Mouse (Mus musculus) right cerebral cortex, postnatal 10 days (tissue): ENCODE measurements around the gene Fry.

Source experiments
- DNase-seq, 2 experiments: peaks; one replicate each; pipeline ENCODE4 v3.0.0; 2021; ENCODE audit warnings: low spot score in 2 of 2

Gene Fry

DNA sequence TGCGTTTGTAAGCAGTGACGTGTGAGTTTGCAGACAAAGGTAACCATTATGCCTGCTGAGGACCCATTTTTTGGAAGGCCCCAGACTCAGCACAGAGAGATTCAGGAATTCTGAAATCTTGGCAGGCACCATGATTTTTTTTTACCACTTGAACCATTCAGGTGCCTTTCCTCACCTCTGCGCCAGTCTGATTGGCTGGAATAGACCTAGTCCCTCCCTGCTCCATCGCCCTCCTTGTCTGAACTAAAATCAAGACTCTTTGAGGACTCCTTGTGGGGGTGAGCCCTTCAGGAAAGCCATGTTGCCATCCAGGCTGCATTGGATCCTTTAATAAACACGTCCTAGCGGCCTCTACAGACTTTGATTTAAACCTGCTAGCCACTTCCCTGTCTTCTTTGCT, 103.4 kb downstream of the Fry start:
- no peak for DNase-seq

DNA sequence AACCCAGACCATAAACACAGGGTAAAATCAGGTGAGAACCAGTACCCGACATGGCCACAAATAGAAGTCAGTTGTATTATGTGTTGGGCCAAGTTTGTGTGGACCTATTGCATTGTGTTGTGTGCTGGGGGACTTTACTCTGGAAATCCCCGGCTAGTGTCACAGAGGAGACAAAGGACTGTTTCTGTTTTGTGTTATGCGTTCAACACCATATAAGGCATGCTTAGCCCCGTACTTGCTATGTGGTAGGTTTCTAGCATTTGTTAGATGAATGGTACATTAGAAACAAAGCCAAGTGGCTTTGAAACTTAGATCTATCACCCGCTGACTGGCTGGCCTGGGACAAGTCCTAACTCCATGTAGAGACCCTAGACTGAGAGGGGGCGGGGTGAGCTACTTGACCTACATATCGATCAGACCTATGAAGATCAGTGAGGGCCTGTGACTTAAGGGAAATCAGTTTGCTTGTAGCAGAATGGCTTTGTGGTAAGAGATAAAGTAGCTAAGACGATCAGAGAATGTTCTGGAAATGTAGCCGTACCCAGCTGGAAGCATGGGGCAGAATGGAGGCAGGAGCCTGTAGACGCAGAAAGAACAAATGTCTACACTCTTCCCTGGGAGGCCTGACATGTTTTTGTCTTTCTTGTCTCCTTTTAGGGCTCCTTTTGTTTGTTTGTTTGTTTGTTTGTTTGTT, 105.2 kb downstream of the Fry start:
- no peak for DNase-seq

DNA sequence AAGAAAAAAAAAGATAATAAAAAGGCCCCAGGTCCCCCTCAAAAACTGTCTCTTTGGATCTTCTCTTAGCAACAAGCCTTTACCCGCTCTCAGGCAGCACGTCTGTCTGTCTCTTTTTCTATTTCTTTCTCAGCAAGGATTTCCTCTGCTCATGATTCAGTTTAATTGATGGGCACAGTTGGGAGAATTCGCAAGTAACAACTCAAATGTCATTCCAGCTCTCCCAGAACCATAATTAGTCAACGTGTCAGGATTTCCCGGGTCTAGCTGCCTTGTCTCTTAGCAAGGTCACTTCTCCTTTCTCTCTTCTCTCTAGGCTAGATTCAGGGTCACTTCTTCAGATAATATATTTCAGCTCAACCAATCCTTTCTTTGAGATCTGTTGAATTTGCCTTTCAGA, 110.6 kb downstream of the Fry start:
- DNase-seq, result no peak

GRCm38 (mm10) chr5:150229776-150230175, 111.3 kb downstream of the Fry start:
- no peak for DNase-seq

GRCm38 (mm10) chr5:150232159-150233150, 114.0 kb downstream of the Fry start:
- no peak for DNase-seq

GRCm38 (mm10) chr5:150233154-150233886, 114.9 kb downstream of the Fry start:
- peak; percentile 83 for DNase-seq

DNA sequence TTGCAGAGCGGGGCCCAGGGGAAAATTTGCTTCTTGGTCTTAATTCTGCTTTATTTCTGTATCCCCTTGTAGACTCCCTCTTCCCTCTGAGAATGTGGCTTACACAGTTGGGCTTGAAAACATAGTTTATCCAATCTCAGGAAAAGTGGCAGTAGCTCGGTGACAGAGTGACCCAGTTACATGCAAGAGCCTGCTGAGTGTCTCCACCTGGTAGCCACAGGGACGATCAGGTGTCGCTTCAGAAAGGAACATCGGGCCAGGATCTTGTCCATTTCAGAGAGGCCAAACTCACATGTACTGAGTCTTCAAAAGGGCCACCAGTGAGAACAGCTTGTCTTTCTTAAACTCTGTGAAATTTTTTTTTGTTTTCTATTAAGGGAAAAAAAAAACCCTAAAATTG, 117.5 kb downstream of the Fry start:
- no peak for DNase-seq

DNA sequence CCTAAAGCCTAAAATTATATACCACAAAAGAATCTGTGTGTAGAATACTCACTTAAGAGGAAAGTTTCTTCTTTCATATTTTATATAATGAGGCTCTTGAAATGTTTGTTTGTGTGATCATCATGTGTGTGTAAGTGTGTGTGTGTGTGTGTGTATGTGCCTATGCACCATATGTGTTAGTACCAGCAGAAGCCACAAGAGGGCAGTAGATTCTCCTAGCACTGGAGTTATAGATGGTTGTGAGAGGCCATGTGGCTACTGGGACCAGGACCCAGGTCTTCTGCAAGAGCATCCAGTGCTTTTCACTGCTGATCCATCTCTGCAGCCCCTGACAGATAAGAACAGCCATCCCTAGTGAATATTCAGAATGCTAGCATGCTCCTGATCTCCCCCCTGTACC, 118.2 kb downstream of the Fry start:
- DNase-seq, result no peak

DNA sequence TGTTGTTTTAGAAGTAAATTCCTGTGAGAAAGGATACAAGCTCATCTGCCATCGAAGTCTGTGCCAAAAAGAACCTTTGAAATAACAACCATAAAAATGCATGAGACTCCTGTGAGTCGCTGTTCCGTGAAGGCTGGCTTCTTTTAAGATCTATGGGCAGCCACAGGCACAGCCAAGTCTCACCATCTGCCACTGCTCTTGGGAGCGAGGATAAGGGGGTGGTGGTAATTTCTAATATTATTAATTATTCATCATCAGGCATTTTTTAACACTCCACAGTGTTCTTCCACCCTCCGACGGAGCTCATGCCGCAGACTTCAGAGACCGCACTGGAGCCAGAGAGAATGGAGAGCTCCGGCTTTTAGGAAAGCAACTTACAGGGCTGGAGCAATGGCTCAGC, 123.2 kb downstream of the Fry start:
- DNase-seq, result no peak

GRCm38 (mm10) chr5:150246737-150247136, 128.3 kb downstream of the Fry start:
- no peak for DNase-seq

- no peak for DNase-seq
Observed at GRCm38 (mm10) chr5:150257764-150258163, 139.3 kb downstream of the Fry start.

DNA sequence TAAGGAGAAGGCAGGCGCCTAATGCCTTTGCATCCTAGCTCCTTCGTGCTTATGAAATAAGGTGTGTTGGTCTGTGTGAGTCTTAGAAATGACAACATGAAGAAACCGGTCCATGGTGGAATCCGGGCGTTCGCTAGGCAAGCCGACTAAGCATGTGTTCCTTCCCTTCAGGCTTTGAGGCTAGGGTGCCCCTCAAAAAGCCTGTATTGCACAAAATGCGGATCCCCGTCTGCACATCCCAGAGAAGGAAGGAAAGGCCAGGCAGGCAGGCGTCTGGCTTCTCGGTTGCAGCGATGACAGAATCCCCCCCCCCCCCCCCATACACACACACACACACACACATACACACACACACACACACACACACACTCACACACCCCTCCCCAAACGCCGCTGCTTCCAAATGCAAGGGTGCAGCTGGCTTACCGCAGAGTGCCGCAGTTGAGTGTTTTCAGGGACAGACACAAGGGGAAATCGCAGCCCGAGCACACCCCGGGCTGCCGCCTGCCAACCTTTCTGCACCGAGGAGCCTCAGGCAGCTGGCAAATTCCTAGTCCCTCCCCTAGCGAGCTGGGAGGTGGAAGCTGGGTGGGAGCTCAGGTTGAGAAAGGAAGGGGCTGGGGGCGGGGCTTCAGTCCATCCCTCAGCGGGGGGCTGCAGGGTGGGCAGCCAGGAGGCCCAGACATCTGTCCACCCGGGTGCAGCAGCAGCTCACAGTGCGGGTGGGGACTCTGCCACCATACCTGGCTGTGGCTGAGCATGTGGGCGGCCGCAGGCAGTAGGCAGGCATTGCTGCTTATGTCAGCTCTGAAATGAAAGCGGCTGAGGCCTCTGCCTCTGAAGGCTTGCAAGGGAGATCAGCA, 141.0 kb downstream of the Fry start:
- peak; percentile 87 to 90 for DNase-seq

- no peak for DNase-seq
Observed at GRCm38 (mm10) chr5:150260054-150260386, 141.6 kb downstream of the Fry start.

DNA sequence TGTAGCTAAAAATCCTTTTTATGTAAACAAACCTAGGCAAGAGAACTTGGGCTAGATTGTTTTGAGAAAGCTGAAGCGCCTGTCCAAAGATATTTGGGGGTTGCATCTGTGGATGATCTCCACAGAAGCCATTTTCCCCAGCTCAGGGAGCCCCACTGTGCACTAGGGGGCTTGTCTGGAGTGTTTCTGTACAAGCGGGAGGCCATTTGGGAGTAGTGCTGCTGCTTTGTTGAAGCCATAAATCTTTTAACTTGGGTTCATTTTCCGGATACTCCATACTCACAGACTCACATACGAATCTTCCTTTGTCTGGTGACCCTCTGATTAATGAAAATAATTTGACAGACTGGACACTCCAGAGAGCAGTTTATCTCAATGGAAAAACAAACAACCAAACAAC, 142.9 kb downstream of the Fry start:
- DNase-seq, result no peak

- no peak for DNase-seq
Observed at GRCm38 (mm10) chr5:150262046-150262716, 143.7 kb downstream of the Fry start.

- no peak for DNase-seq
Observed at GRCm38 (mm10) chr5:150262717-150263103, 144.3 kb downstream of the Fry start.

GRCm38 (mm10) chr5:150263162-150263561, 144.7 kb downstream of the Fry start:
- no peak for DNase-seq

GRCm38 (mm10) chr5:150263656-150264055, 145.2 kb downstream of the Fry start:
- no peak for DNase-seq

GRCm38 (mm10) chr5:150265005-150265404, 146.6 kb downstream of the Fry start:
- DNase-seq, result no peak

DNA sequence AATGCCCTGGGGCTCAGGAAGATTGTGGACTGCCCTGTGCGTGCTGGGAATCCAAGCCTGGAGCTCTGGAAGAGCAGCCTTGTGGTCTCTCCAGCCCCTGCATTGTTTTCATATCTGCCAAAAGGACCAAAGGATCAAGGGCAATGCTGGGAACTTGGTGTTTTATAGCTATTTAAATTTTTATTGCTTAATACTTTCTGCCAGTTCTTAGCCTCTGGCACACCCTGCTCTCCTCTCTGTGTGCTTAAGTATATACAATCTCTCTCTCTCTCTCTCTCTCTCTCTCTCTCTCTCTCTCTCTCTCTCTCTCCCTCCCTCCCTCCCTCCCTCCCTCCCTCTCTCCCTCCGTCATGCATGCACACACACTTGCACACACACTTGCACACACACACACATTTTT, 147.5 kb downstream of the Fry start:
- DNase-seq, result no peak

GRCm38 (mm10) chr5:150268261-150268660, 149.8 kb downstream of the Fry start:
- no peak for DNase-seq
